Mouse (Mus musculus) heart, embryonic 15.5 days (tissue): Measurements from ENCODE around the gene Ces5a. TPM values are rescaled to one million over a fixed set of nuclear protein-coding genes. Genes with fewer than 3 reads are reported as not detected.
A peak's percentile ranks its signal among the peaks of the same experiment; 100 is the strongest.

Experiments
- ATAC-seq: fragments of 200-750 bp; cut with Nextera tagmentation; replicated peaks from 2 replicates; pipeline ENCODE4 v1.8.0; 2017; ENCODE audit warnings: low read depth, moderate TSS enrichment; ENCODE audit not compliant: insufficient number of reproducible peaks, insufficient read depth, low FRiP score
- H3K27ac ChIP-seq: fragments of 300-500 bp; sonication (generic); 2 replicates; pipeline ENCODE4 v1.5.1; 2015; ENCODE audit warnings: mild to moderate bottlenecking, inconsistent platforms
- H3K27me3 ChIP-seq: fragments of 300-500 bp; sonication (generic); 2 replicates; pipeline ENCODE4 v1.6.1; 2015; ENCODE audit warnings: inconsistent platforms
- H3K36me3 ChIP-seq: fragments of 300-500 bp; sonication (generic); 2 replicates; pipeline ENCODE4 v1.6.1; 2015; ENCODE audit warnings: mild to moderate bottlenecking, inconsistent platforms
- H3K4me1 ChIP-seq: fragments of 300-500 bp; sonication (generic); replicated peaks from 2 replicates; pipeline ENCODE4 v1.6.1; 2015; ENCODE audit warnings: inconsistent platforms
- H3K4me2 ChIP-seq: fragments of 300-500 bp; sonication (generic); 2 replicates; pipeline ENCODE4 v1.6.1; 2015; ENCODE audit warnings: inconsistent platforms, mild to moderate bottlenecking, moderate library complexity
- H3K4me3 ChIP-seq: fragments of 300-500 bp; sonication (generic); 2 replicates; pipeline ENCODE4 v1.5.1; 2015; ENCODE audit warnings: mild to moderate bottlenecking, inconsistent platforms
- H3K9ac ChIP-seq: fragments of 300-500 bp; sonication (generic); 2 replicates; pipeline ENCODE4 v1.6.1; 2015; ENCODE audit warnings: mild to moderate bottlenecking, inconsistent platforms
- H3K9me3 ChIP-seq: fragments of 300-500 bp; sonication (generic); replicated peaks from 2 replicates; pipeline ENCODE4 v1.6.1; 2016; ENCODE audit warnings: inconsistent platforms
- WGBS: fragments of 180-500 bp; shearing (Covaris S2); methylation state at CpG from one replicate; pipeline ENCODE4 v1.1.7; 2015; ENCODE audit warnings: mixed read lengths; 5-methylcytosine and 5-hydroxymethylcytosine counted together
- polyA plus RNA-seq: library from polyadenylated mRNA; unstranded; fragments of >200 nt; fragmentation: Nextera tagmentation; extraction: Ambion mirVana; gene quantifications from 2 replicates; pipeline ENCODE4 v1.2.1, GENCODE M21; 2015

The Ces5a gene
- 0.15 and 0.25 TPM in 2 replicates for polyA plus RNA-seq

GRCm38 (mm10) chr8:93535730-93536129 is at the start of gene Ces5a:
Ces5a (minus strand) TSS chr8:93535830.
- 86% methylated on average over 5 of the region's 5 CpGs for WGBS
- no peaks in the 10 kb centered on the region for H3K36me3 ChIP-seq
- no peak within 1 kb of the TSS for H3K9ac ChIP-seq
- no peak within 1 kb of the TSS for H3K27ac ChIP-seq
- H3K27me3 ChIP-seq, result no peaks in the 10 kb centered on the region; the same call in 1 of the 2 replicates
- H3K9me3 ChIP-seq, result no peaks in the 10 kb centered on the region
- no peak within 1 kb of the TSS for H3K4me2 ChIP-seq
- H3K4me3 ChIP-seq, result no peak within 1 kb of the TSS
- H3K4me1 ChIP-seq, result no peaks in the 10 kb centered on the region
- no peak for ATAC-seq

GRCm38 (mm10) chr8:93572841-93573240 is 37.2 kb upstream of the Ces5a start:
- no peak overlapping the region for H3K4me2 ChIP-seq
- no peaks in the 10 kb centered on the region for H3K27me3 ChIP-seq
- peaks cover 30% of the 10 kb centered on the region for H3K4me1 ChIP-seq
- no peak for ATAC-seq
- no peaks in the 10 kb centered on the region for H3K36me3 ChIP-seq
- H3K4me3 ChIP-seq, result no peak overlapping the region
- no peaks in the 10 kb centered on the region for H3K9me3 ChIP-seq
- H3K9ac ChIP-seq, result no peak overlapping the region
- 79% methylated on average over 9 of the region's 9 CpGs for WGBS
- H3K27ac ChIP-seq, result peak overlapping the region; percentile 95; the same call in 1 of the 2 replicates

GRCm38 (mm10) chr8:93572095-93572501 is 36.5 kb upstream of the Ces5a start:
- peak overlapping the region; percentile 95 for H3K27ac ChIP-seq
- H3K9me3 ChIP-seq, result no peaks in the 10 kb centered on the region
- 58% methylated on average over 2 of the region's 2 CpGs for WGBS
- H3K36me3 ChIP-seq, result no peaks in the 10 kb centered on the region
- H3K4me3 ChIP-seq, result no peak overlapping the region
- H3K4me2 ChIP-seq, result no peak overlapping the region
- H3K4me1 ChIP-seq, result peaks cover 30% of the 10 kb centered on the region
- no peak for ATAC-seq
- no peak overlapping the region for H3K9ac ChIP-seq
- H3K27me3 ChIP-seq, result no peaks in the 10 kb centered on the region

DNA sequence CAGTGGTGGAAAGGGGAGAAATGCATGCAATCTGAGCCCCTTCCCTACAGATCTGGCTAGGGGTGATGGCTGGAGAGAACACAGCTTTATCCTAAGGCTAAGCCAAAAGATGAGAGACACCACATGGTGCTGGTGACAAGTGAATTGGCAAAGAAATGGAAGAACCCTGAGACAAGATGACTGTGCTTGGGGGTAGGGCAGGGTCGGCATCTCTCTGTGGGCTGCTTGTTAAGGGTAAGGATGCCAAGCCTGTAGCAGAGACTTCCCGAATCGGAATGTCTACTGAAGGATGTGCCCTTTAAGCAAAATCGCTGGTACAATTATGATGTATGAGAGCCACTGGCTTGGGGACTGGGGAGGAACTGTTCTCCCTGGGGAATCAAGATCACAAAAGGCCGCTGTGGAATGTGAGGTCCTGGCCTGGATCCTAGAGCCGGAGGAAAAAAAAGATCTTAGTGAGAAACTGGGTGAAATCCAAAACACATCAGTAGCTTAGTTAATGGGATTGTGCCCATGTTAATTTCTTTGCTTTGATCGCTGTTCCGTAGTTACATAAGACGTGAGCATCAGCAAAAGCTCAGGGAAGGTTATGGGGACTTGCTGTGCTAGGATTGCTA is 35.8 kb upstream of the Ces5a start:
- Histone ChIP-seq H3K4me1 (peaks cover 30% of the 10 kb centered on the region), H3K27ac (peak overlapping the region; percentile 95), H3K4me3 (no peak overlapping the region), H3K27me3 (no peaks in the 10 kb centered on the region), H3K36me3 (no peaks in the 10 kb centered on the region), H3K4me2 (no peak overlapping the region), H3K9me3 (no peaks in the 10 kb centered on the region), H3K9ac (no peak overlapping the region)
- no peak for ATAC-seq
- WGBS, result 29% methylated on average over 9 of the region's 9 CpGs

- H3K9me3 ChIP-seq, result no peaks in the 10 kb centered on the region
- 0 out of 2 replicates have a peak overlapping the region, but pooled peaks have one; percentile 13 for H3K4me3 ChIP-seq
- H3K27me3 ChIP-seq, result no peaks in the 10 kb centered on the region
- ATAC-seq, result 0 out of 2 replicates have a peak, but pooled peaks have one; percentile 25
- H3K4me2 ChIP-seq, result peak overlapping the region; percentile 50
- H3K27ac ChIP-seq, result peak overlapping the region; percentile 95
- peaks cover 30% of the 10 kb centered on the region for H3K4me1 ChIP-seq
- H3K9ac ChIP-seq, result no peak overlapping the region
- no peaks in the 10 kb centered on the region for H3K36me3 ChIP-seq
- 7% methylated on average over 2 of the region's 2 CpGs for WGBS
Observed at GRCm38 (mm10) chr8:93570186-93570530, 34.5 kb upstream of the Ces5a start.

- Histone ChIP-seq H3K36me3 (no peaks in the 10 kb centered on the region), H3K4me3 (0 out of 2 replicates have a peak overlapping the region, but pooled peaks have one; percentile 13), H3K27ac (peak overlapping the region; percentile 95), H3K9ac (no peak overlapping the region), H3K4me1 (peaks cover 30% of the 10 kb centered on the region), H3K9me3 (no peaks in the 10 kb centered on the region), H3K27me3 (no peaks in the 10 kb centered on the region), H3K4me2 (peak overlapping the region; percentile 50)
- ATAC-seq, result peak; percentile 94
- WGBS, result 22% methylated on average over 13 of the region's 13 CpGs
Observed at GRCm38 (mm10) chr8:93569311-93570185, 33.9 kb upstream of the Ces5a start.

DNA sequence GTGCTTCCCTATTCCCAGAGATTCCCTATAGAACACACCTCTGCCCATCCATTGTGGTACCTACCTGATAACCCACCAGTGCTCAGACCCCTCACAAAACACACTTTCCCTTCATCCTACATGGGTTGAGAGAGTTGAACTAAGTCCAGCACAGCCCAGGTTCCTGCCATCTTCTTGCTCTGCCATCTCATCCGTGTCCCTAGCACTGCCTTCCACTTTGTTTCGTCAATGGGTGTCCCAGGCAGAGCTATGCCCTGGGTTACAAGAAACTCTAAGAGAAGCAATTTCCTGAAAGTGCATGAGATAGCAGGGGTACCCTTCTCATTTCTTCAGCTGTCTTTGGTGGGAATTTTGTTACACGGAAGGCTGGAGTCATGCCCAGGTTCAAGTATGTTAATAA is 33.0 kb upstream of the Ces5a start:
- Histone ChIP-seq H3K27ac (peak overlapping the region; percentile 95), H3K27me3 (no peaks in the 10 kb centered on the region)
- ATAC-seq, result no peak

DNA sequence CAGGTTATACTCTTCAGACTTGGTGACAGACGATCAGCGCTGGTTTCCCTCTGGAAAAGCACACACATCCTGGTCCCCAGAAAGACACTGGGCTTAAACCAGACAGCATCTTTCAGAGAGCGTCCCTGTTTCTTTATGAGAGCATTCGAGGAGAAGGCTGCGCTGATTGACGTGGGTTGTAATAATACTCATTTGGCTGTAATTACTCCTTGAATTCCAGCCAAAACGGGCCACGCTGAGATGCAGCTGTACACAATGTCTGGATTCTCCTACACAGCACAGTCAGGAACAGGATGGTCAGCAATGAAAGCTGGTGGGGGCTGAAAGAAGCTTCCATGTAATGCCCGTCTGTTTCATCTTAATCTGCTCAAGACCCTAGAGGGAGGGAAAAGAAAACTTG is 31.5 kb upstream of the Ces5a start:
- H3K27me3 ChIP-seq, result no peaks in the 10 kb centered on the region
- H3K36me3 ChIP-seq, result no peaks in the 10 kb centered on the region
- no peak overlapping the region for H3K27ac ChIP-seq
- H3K9ac ChIP-seq, result no peak overlapping the region
- peaks cover 29% of the 10 kb centered on the region for H3K4me1 ChIP-seq
- H3K4me3 ChIP-seq, result no peak overlapping the region
- H3K4me2 ChIP-seq, result no peak overlapping the region
- WGBS, result 70% methylated on average over 9 of the region's 9 CpGs
- ATAC-seq, result no peak
- no peaks in the 10 kb centered on the region for H3K9me3 ChIP-seq

More for the DNA sequence above, 33.0 kb upstream of the Ces5a start:
- WGBS, result 95% methylated on average over 3 of the region's 3 CpGs
- no peaks in the 10 kb centered on the region for H3K9me3 ChIP-seq
- H3K36me3 ChIP-seq, result no peaks in the 10 kb centered on the region
- H3K4me3 ChIP-seq, result no peak overlapping the region
- peaks cover 30% of the 10 kb centered on the region for H3K4me1 ChIP-seq
- H3K4me2 ChIP-seq, result no peak overlapping the region
- no peak overlapping the region for H3K9ac ChIP-seq

GRCm38 (mm10) chr8:93564634-93565033 is 29.0 kb upstream of the Ces5a start:
- Histone ChIP-seq H3K4me3 (no peak overlapping the region), H3K9ac (no peak overlapping the region), H3K4me2 (no peak overlapping the region), H3K9me3 (no peaks in the 10 kb centered on the region), H3K27ac (no peak overlapping the region), H3K36me3 (no peaks in the 10 kb centered on the region), H3K27me3 (no peaks in the 10 kb centered on the region), H3K4me1 (peaks cover 5% of the 10 kb centered on the region)
- ATAC-seq, result no peak
- WGBS, result 74% methylated on average over 4 of the region's 4 CpGs

DNA sequence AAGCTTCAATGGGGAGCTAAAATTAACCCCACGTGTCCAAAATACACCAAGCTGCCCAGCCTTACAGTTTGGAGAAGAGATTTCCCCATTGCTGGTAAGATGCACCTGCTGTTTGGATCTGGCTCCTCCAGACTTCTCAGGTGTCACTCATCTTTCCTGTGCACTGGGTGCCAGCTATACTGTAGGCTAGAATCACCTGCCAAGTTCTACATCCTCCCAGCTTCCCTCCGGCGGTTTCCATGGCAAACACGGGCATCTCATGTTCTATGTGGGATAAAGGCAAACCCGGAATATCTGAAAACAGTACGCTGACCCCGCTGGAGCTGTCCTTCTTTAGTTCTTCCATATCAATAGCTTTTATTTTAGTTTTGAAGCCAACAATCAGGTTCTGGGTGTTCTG is 27.9 kb upstream of the Ces5a start:
- H3K27ac ChIP-seq, result no peak overlapping the region
- no peak overlapping the region for H3K4me2 ChIP-seq
- ATAC-seq, result no peak
- H3K9me3 ChIP-seq, result no peaks in the 10 kb centered on the region
- 76% methylated on average over 7 of the region's 7 CpGs for WGBS
- no peaks in the 10 kb centered on the region for H3K27me3 ChIP-seq
- H3K36me3 ChIP-seq, result no peaks in the 10 kb centered on the region
- H3K9ac ChIP-seq, result no peak overlapping the region
- no peaks in the 10 kb centered on the region for H3K4me1 ChIP-seq
- H3K4me3 ChIP-seq, result no peak overlapping the region

- Histone ChIP-seq H3K9me3 (no peaks in the 10 kb centered on the region), H3K9ac (no peak overlapping the region), H3K4me1 (no peaks in the 10 kb centered on the region), H3K36me3 (no peaks in the 10 kb centered on the region), H3K27me3 (no peaks in the 10 kb centered on the region), H3K4me2 (no peak overlapping the region), H3K4me3 (no peak overlapping the region), H3K27ac (no peak overlapping the region)
- 26% methylated on average over 6 of the region's 6 CpGs for WGBS
- ATAC-seq, result no peak
Observed at GRCm38 (mm10) chr8:93562557-93563210, 27.1 kb upstream of the Ces5a start.
